Mouse (Mus musculus) stomach, postnatal 0 days (tissue): Measurements from ENCODE around the gene Cd247. TPM values are rescaled to one million over a fixed set of nuclear protein-coding genes. Genes with fewer than 3 reads are reported as not detected.
A peak's percentile ranks its signal among the peaks of the same experiment; 100 is the strongest.
"Not testable (repeated sequence)": the region's sequence is repeated elsewhere in the genome, so short reads cannot be mapped to it uniquely, and the experiment has no call there.

Experiments used
- ATAC-seq: fragments of 200-750 bp; cut with Nextera tagmentation; 2 replicates; pipeline ENCODE4 v1.8.0; 2017; ENCODE audit not compliant: low FRiP score, low TSS enrichment
- DNase-seq: peaks from one replicate; pipeline ENCODE4 v3.0.0-alpha.2; 2016; ENCODE audit warnings: low spot score
- H3K27ac ChIP-seq: fragments of 300-500 bp; sonication (generic); replicated peaks from 2 replicates; pipeline ENCODE4 v1.5.1; 2014; ENCODE audit warnings: mild to moderate bottlenecking, control low read depth
- H3K27me3 ChIP-seq: fragments of 300-500 bp; sonication (generic); 2 replicates; pipeline ENCODE4 v1.6.1; 2014; ENCODE audit warnings: low read length; ENCODE audit not compliant: control insufficient read depth, insufficient read depth
- H3K36me3 ChIP-seq: fragments of 300-500 bp; sonication (generic); 2 replicates; pipeline ENCODE4 v1.6.1; 2014; ENCODE audit warnings: low read length, mixed read lengths; ENCODE audit not compliant: control insufficient read depth, insufficient read depth
- H3K4me1 ChIP-seq: fragments of 300-500 bp; sonication (generic); replicated peaks from 2 replicates; pipeline ENCODE4 v1.6.1; 2014; ENCODE audit warnings: antibody characterized with exemption; ENCODE audit not compliant: control insufficient read depth, insufficient read depth
- H3K4me2 ChIP-seq: fragments of 300-500 bp; sonication (generic); replicated peaks from 2 replicates; pipeline ENCODE4 v1.6.1; 2014; ENCODE audit warnings: low read depth, mild to moderate bottlenecking, control low read depth, moderate library complexity
- H3K4me3 ChIP-seq: fragments of 300-500 bp; sonication (generic); 2 replicates; pipeline ENCODE4 v1.5.1; 2014; ENCODE audit warnings: low read depth, low read length, control low read depth
- H3K9ac ChIP-seq: fragments of 300-500 bp; sonication (generic); 2 replicates; pipeline ENCODE4 v1.6.1; 2014; ENCODE audit warnings: mild to moderate bottlenecking, low read length, control low read depth, mixed read lengths
- H3K9me3 ChIP-seq: fragments of 300-500 bp; sonication (generic); 2 replicates; pipeline ENCODE4 v1.6.1; 2016; ENCODE audit warnings: low read length; ENCODE audit not compliant: control insufficient read depth
- CTCF ChIP-seq: IDR thresholded peaks from 2 replicates; pipeline ENCODE4 v1.5.1; 2016; ENCODE audit warnings: antibody characterized with exemption, low read depth, mild to moderate bottlenecking, moderate library complexity
- EP300 ChIP-seq: optimal IDR thresholded peaks from 2 replicates; pipeline ENCODE3; 2016; ENCODE audit warnings: antibody characterized with exemption
- WGBS: fragments of 180-500 bp; shearing (Covaris S2); extraction: QIAGEN DNeasy Blood & Tissue Kit; methylation state at CpG from one replicate; pipeline ENCODE4 v1.1.7; 2014; 5-methylcytosine and 5-hydroxymethylcytosine counted together
- polyA plus RNA-seq: library from polyadenylated mRNA; unstranded; fragments of >200 nt; fragmentation: Nextera tagmentation; extraction: Ambion mirVana; gene quantifications from 2 replicates; pipeline ENCODE4 v1.2.1, GENCODE M21; 2015

Cd247 gene
- polyA plus RNA-seq, 1 experiment from 2014 or later: 0.24 TPM

GRCm38 (mm10) chr1:165754205-165754604 lies 34.3 kb upstream of the Cd247 start:
- Histone ChIP-seq H3K9me3 (no peaks in the 10 kb centered on the region), H3K4me1 (no peaks in the 10 kb centered on the region), H3K36me3 (no peaks in the 10 kb centered on the region), H3K27ac (no peak overlapping the region), H3K4me2 (no peak overlapping the region), H3K4me3 (no peak overlapping the region), H3K9ac (no peak overlapping the region), H3K27me3 (no peaks in the 10 kb centered on the region)
- TF ChIP-seq EP300: no peak
- no peak for TF ChIP-seq CTCF
- ATAC-seq: no peak
- no peak for DNase-seq
- 85% methylated on average over 6 of the region's 6 CpGs for WGBS

DNA sequence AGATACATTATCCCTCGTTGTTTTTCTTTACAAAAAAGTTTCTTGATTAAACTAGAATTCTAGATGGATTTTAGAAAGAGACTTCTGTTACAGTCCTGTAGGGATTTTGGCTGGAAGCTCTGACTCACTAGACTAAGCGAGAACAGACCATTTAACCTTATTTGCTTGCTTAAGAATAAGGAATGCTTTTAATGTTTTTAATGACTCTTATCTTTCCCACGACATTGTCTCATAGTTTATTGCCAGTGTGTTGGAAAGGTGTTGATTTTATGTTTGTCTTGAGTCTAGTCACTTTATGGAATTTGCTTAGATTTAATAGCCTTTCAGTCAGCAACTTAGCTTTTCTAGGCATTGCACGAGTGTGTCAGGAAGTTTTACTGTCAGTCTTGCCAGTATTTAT lies 33.3 kb upstream of the Cd247 start:
- no peak overlapping the region for H3K9ac ChIP-seq
- TF ChIP-seq EP300 (no peak), CTCF (no peak)
- no peaks in the 10 kb centered on the region for H3K9me3 ChIP-seq
- H3K27me3 ChIP-seq: no peaks in the 10 kb centered on the region
- WGBS: 29% methylated on average over 4 of the region's 4 CpGs
- H3K36me3 ChIP-seq: no peaks in the 10 kb centered on the region
- ATAC-seq (no peak), DNase-seq (no peak)
- H3K27ac ChIP-seq: no peak overlapping the region
- H3K4me2 ChIP-seq: no peak overlapping the region
- H3K4me3 ChIP-seq: no peak overlapping the region
- no peaks in the 10 kb centered on the region for H3K4me1 ChIP-seq

DNA sequence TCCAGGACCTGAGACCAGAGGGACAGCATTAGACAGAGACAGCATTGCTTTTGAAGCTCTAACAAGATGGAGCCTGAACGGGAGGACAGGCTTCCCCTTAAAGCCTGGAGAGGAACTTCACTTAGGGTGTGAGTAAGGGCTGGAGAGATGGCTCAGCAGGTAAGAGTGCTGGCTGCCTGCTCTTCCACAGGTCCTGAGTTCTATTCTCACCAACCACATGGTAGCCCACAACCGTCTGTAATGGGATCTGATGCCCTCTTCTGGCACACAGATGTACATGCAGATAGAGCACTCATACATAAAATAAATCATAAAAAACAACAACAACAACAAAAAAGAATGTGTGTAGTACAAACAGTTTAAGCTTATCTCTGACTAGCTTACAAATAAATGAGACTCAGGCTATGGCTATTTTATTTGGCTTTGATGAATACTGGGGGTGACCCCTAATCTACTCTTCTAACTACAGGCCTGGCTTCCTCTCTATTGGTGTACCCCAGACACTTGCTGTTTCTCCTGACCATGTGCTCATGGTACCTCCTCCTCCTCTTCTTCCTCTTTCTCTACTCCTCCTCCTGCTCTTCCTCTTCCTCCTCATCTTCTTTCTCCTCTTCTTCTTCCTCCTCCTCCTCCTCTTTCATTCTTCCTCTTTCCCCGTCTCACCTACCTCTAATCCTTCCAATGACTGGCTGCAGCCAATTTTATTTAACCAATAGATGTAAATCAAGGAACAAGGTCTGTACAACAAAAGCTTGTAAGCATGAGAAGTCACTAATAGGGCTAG lies 26.8 kb upstream of the Cd247 start:
- Histone ChIP-seq H3K9ac (no peak overlapping the region), H3K27ac (no peak overlapping the region), H3K4me2 (no peak overlapping the region), H3K27me3 (no peaks in the 10 kb centered on the region), H3K4me1 (0 out of 2 replicates have a peak, but pooled peaks cover 2% of the 10 kb centered on the region), H3K36me3 (no peaks in the 10 kb centered on the region), H3K4me3 (no peak overlapping the region), H3K9me3 (no peaks in the 10 kb centered on the region)
- 81% methylated on average over 3 of the region's 3 CpGs for WGBS
- no peak for ATAC-seq
- TF ChIP-seq CTCF: peak; percentile 27; the same call in 1 of the 2 replicates
- no peak for TF ChIP-seq EP300
- DNase-seq: no peak

GRCm38 (mm10) chr1:165762498-165762897 lies 26.0 kb upstream of the Cd247 start:
- not testable (repeated sequence) for DNase-seq, H3K27ac ChIP-seq, H3K9me3 ChIP-seq, H3K9ac ChIP-seq, H3K27me3 ChIP-seq, ATAC-seq, H3K36me3 ChIP-seq, H3K4me1 ChIP-seq, H3K4me3 ChIP-seq, H3K4me2 ChIP-seq
- 56% methylated on average over 2 of the region's 2 CpGs for WGBS

DNA sequence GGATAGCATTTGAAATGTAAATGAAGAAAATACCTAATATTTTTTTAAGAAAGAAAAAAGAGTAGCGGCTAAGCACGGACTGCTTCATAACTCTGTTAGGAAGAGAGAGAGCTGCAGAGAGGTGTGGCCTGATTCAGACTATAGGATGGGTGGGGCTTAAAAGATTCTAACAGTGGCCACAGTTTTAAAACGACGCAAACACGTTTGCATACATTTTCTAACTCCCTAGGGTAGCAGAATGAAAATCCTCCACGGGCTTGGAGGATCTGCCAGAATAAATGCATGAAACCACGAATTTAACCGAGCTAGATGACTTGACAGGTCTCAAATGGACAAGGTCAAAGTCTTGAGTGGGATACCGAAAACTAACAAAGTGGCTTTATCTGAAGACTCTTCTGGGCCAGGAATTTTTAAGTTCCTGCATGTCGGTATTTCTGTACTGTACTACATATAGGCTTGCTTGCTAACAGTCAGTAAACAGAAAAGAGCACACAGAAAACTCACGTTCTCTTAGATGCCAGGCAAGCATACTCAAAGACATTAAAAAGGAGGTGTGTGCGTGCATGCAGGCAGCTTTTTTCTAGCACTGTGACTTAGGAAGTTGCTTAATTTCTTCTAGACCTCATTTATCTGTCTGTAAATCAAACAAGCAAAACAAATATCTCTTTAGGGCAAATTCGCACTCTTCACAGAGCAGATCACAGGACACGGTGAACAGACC lies 25.4 kb upstream of the Cd247 start:
- Histone ChIP-seq H3K27me3 (no peaks in the 10 kb centered on the region), H3K27ac (no peak overlapping the region), H3K36me3 (no peaks in the 10 kb centered on the region), H3K9me3 (no peaks in the 10 kb centered on the region), H3K4me2 (peak overlapping the region; percentile 96), H3K4me3 (peak overlapping the region; percentile 74), H3K9ac (no peak overlapping the region), H3K4me1 (0 out of 2 replicates have a peak, but pooled peaks cover 2% of the 10 kb centered on the region)
- peak; percentile 33; the same call in 1 of the 2 replicates for ATAC-seq
- 14% methylated on average over 14 of the region's 14 CpGs for WGBS
- TF ChIP-seq EP300 (no peak), CTCF (no peak)
- DNase-seq: no peak
